Mouse (Mus musculus) liver, postnatal 0 days (tissue): Measurements from ENCODE around the gene Mrps10. TPM values are rescaled to one million over a fixed set of nuclear protein-coding genes. Genes with fewer than 3 reads are reported as not detected.
"Not testable (repeated sequence)": the region's sequence is repeated elsewhere in the genome, so short reads cannot be mapped to it uniquely, and the experiment has no call there.

ENCODE experiments used
- ATAC-seq: fragments of 200-750 bp; cut with Nextera tagmentation; 2 replicates; pipeline ENCODE4 v1.8.0; 2017; ENCODE audit warnings: mild to moderate bottlenecking, moderate library complexity
- DNase-seq: peaks from one replicate; pipeline ENCODE4 v3.0.0-alpha.2; 2016
- H3K27ac ChIP-seq: fragments of 300-500 bp; sonication (generic); 2 replicates; pipeline ENCODE4 v1.5.1; 2014; ENCODE audit warnings: antibody characterized with exemption, moderate library complexity, mild to moderate bottlenecking, low read depth
- H3K27me3 ChIP-seq: fragments of 300-500 bp; sonication (generic); 2 replicates; pipeline ENCODE4 v1.6.1; 2014; ENCODE audit warnings: low read length, control low read depth, mixed read lengths; ENCODE audit not compliant: insufficient read depth
- H3K36me3 ChIP-seq: fragments of 300-500 bp; sonication (generic); replicated peaks from 2 replicates; pipeline ENCODE4 v1.6.1; 2014; ENCODE audit warnings: mild to moderate bottlenecking, control low read depth, low read length, moderate library complexity, mixed read lengths; ENCODE audit not compliant: insufficient read depth
- H3K4me1 ChIP-seq: fragments of 300-500 bp; sonication (generic); 2 replicates; pipeline ENCODE4 v1.6.1; 2014; ENCODE audit warnings: antibody characterized with exemption, mild to moderate bottlenecking, control low read depth; ENCODE audit not compliant: insufficient read depth
- H3K4me2 ChIP-seq: fragments of 300-500 bp; sonication (generic); 2 replicates; pipeline ENCODE4 v1.6.1; 2014; ENCODE audit warnings: low read depth, mild to moderate bottlenecking, low read length, moderate library complexity, mixed read lengths
- H3K4me3 ChIP-seq: fragments of 300-500 bp; sonication (generic); 2 replicates; pipeline ENCODE4 v1.5.1; 2014; ENCODE audit warnings: low read depth, low read length
- H3K9ac ChIP-seq: fragments of 300-500 bp; sonication (generic); replicated peaks from 2 replicates; pipeline ENCODE4 v1.6.1; 2014; ENCODE audit warnings: mild to moderate bottlenecking, moderate library complexity
- H3K9me3 ChIP-seq: fragments of 300-500 bp; sonication (generic); 2 replicates; pipeline ENCODE4 v1.6.1; 2016; ENCODE audit warnings: mild to moderate bottlenecking, control low read depth, low read length, mixed read lengths
- CTCF ChIP-seq: sonication (generic); IDR thresholded peaks from 2 replicates; pipeline ENCODE4 v1.5.1; 2016; ENCODE audit warnings: antibody characterized with exemption, low read depth
- EP300 ChIP-seq: IDR thresholded peaks from 2 replicates; pipeline ENCODE4 v1.6.1; 2016; ENCODE audit warnings: antibody characterized with exemption, low read depth, mild to moderate bottlenecking
- WGBS: fragments of 180-500 bp; shearing (Covaris S2); extraction: QIAGEN DNeasy Blood & Tissue Kit; methylation state at CpG from one replicate; pipeline ENCODE4 v1.1.7; 2014; ENCODE audit not compliant: insufficient replicate concordance; 5-methylcytosine and 5-hydroxymethylcytosine counted together
- polyA plus RNA-seq: library from polyadenylated mRNA; unstranded; fragments of >200 nt; fragmentation: Nextera tagmentation; extraction: Ambion mirVana; gene quantifications from 2 replicates; pipeline ENCODE4 v1.2.1, GENCODE M21; 2015

The Mrps10 gene
- polyA plus RNA-seq, 1 experiment from 2014 or later: 47.5 TPM

DNA sequence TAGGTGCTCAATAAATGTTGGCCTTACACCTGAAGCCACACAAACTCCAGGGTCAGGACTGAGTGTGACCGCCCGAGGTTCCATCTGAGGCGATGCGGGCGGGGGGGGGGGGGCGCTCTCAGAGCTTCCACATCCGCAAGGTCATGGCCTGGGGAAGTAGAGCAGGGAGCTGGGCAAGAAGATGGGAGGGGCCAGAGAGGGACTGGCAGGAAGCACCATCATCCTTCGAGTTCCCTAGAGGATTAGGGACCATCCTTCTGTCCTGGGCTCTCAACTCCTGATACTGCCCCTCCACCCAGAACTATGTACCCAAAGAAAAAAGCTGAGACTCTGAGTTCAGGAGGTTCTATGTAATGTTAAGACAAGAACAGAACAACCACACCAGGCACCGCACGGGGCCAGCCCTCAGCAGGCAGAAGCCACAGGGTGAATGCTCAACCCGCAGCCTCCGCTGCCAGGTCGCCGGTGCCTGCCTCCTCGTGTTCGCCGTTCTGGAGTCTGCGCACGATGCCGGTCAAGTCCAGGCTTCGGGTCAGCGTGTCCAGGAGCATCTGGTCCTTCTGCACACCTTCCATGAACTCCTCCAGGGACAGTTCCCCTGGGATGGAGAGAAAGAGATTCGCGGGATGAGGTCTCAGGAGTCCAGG lies 25.7 kb downstream of the Mrps10 start:
- no peaks in the 10 kb centered on the region for H3K36me3 ChIP-seq
- no peaks in the 10 kb centered on the region; the same call in 1 of the 2 replicates for H3K27me3 ChIP-seq
- TF ChIP-seq EP300: no peak
- no peak for TF ChIP-seq CTCF
- no peak for DNase-seq
- peaks cover 12% of the 10 kb centered on the region for H3K4me1 ChIP-seq
- no peak overlapping the region for H3K27ac ChIP-seq
- WGBS: 11% methylated on average over 24 of the region's 24 CpGs
- H3K9ac ChIP-seq: peak overlapping the region; percentile 5; the same call in 1 of the 2 replicates
- H3K4me2 ChIP-seq: peak overlapping the region; percentile 70
- H3K9me3 ChIP-seq: no peaks in the 10 kb centered on the region
- no peak for ATAC-seq
- peak overlapping the region; percentile 41 for H3K4me3 ChIP-seq

- Histone ChIP-seq H3K4me1 (peaks cover 12% of the 10 kb centered on the region), H3K9ac (peak overlapping the region; percentile 31), H3K4me2 (peak overlapping the region; percentile 70), H3K4me3 (peak overlapping the region; percentile 41), H3K27ac (no peak overlapping the region), H3K36me3 (no peaks in the 10 kb centered on the region), H3K9me3 (no peaks in the 10 kb centered on the region), H3K27me3 (no peaks in the 10 kb centered on the region; the same call in 1 of the 2 replicates)
- no peak for TF ChIP-seq CTCF
- no peak for TF ChIP-seq EP300
- ATAC-seq (peak; percentile 93), DNase-seq (peak; percentile 83)
- WGBS: 1% methylated on average over 17 of the region's 20 CpGs
These were observed 26.8 kb downstream of the Mrps10 start for GRCm38 (mm10) chr17:47395376-47395913.

DNA sequence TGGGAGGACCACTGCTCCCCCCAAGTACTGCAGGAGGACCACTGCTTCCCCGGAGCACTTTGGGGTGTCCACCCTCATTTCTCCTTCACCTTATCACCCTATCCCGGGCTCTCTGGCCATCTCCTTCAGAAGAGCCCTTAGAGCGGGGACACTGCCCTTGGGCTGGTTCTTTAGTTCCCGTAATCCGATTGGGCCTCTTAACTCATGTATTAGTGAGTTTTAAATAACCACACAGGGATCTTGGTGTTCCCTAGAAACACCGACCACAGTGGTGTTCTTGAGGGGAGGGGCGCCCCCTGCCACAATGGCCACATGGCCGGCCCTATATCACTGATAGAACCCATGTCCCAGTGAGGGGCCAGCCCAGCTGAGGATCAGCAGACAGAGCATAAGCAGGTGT lies 30.4 kb downstream of the Mrps10 start:
- Histone ChIP-seq H3K4me3 (no peak overlapping the region), H3K9me3 (no peaks in the 10 kb centered on the region), H3K9ac (no peak overlapping the region), H3K27me3 (no peaks in the 10 kb centered on the region; the same call in 1 of the 2 replicates), H3K36me3 (no peaks in the 10 kb centered on the region), H3K27ac (no peak overlapping the region), H3K4me2 (no peak overlapping the region), H3K4me1 (peaks cover 12% of the 10 kb centered on the region)
- ATAC-seq (no peak), DNase-seq (no peak)
- TF ChIP-seq EP300 (no peak), CTCF (no peak)
- WGBS: 62% methylated on average over 8 of the region's 8 CpGs

DNA sequence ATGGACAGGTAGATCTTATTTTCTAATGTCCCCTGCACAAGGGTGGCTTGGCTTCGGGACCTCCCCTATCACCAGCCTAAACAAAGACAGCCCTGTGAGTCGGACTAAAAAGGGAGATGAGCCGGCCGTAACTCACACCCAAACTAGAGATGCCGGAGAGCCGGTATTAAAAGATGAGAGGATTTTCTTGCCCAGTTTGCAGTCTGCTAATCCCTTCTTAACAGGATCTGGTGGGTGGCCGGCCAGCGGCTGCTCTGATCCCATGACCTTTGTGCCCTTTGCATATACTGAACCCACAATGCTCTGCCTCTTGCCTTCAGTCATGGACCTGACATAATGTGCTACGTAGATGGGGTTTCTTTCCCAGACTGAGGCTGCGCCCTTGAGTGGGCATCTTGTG lies 31.8 kb downstream of the Mrps10 start, which contains the start of gene Guca1a:
Gene Guca1a, minus strand, starts transcription at position 134 of the 400 bp plus-strand sequence.
- TF ChIP-seq EP300 (no peak), CTCF (no peak)
- no peak for ATAC-seq

GRCm38 (mm10) chr17:47407717-47408557 lies 39.2 kb downstream of the Mrps10 start:
- no peaks in the 10 kb centered on the region for H3K36me3 ChIP-seq
- no peak overlapping the region for H3K4me3 ChIP-seq
- no peak overlapping the region for H3K27ac ChIP-seq
- H3K9me3 ChIP-seq: no peaks in the 10 kb centered on the region
- H3K4me2 ChIP-seq: no peak overlapping the region
- 52% methylated on average over 10 of the region's 10 CpGs for WGBS
- no peaks in the 10 kb centered on the region for H3K4me1 ChIP-seq
- no peak for ATAC-seq
- TF ChIP-seq CTCF (peak; percentile 20; the same call in 1 of the 2 replicates), EP300 (no peak)
- H3K9ac ChIP-seq: no peak overlapping the region
- peaks cover 22% of the 10 kb centered on the region for H3K27me3 ChIP-seq
- DNase-seq: no peak

More for the DNA sequence above, 31.8 kb downstream of the Mrps10 start, which contains the start of gene Guca1a:
- Histone ChIP-seq H3K9ac (no peak within 1 kb of the TSS), H3K27me3 (no peaks in the 10 kb centered on the region; the same call in 1 of the 2 replicates), H3K4me3 (no peak within 1 kb of the TSS), H3K9me3 (no peaks in the 10 kb centered on the region), H3K36me3 (no peaks in the 10 kb centered on the region), H3K27ac (no peak within 1 kb of the TSS), H3K4me1 (peaks cover 3% of the 10 kb centered on the region; the same call in 1 of the 2 replicates), H3K4me2 (no peak within 1 kb of the TSS)
- no peak for DNase-seq
- WGBS: 67% methylated on average over 10 of the region's 10 CpGs

DNA sequence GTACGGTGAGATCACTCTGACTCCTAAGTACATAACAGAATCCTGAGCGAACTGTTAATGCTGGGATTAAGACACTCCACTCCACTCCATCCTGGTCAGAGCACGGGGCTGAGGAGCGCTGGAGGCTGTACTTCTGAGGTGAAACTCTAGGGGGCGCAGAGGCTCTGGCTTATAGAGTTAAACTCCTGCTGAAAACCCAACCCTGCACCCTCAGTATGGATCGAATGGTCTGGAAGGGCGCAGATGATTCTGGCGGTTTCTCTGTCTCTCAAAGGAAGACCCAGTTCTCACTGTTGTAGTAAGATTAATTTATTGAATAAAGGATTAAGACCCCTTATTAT lies 39.8 kb downstream of the Mrps10 start:
- TF ChIP-seq EP300 (no peak), CTCF (peak; percentile 86)
- Histone ChIP-seq H3K4me1 (no peaks in the 10 kb centered on the region), H3K9me3 (no peaks in the 10 kb centered on the region), H3K27ac (no peak overlapping the region), H3K4me3 (no peak overlapping the region), H3K27me3 (peaks cover 22% of the 10 kb centered on the region), H3K4me2 (no peak overlapping the region), H3K9ac (no peak overlapping the region), H3K36me3 (no peaks in the 10 kb centered on the region)
- DNase-seq (peak; percentile 77), ATAC-seq (peak; percentile 71)
- 16% methylated on average over 8 of the region's 8 CpGs for whole genome bisulfite sequencing

DNA sequence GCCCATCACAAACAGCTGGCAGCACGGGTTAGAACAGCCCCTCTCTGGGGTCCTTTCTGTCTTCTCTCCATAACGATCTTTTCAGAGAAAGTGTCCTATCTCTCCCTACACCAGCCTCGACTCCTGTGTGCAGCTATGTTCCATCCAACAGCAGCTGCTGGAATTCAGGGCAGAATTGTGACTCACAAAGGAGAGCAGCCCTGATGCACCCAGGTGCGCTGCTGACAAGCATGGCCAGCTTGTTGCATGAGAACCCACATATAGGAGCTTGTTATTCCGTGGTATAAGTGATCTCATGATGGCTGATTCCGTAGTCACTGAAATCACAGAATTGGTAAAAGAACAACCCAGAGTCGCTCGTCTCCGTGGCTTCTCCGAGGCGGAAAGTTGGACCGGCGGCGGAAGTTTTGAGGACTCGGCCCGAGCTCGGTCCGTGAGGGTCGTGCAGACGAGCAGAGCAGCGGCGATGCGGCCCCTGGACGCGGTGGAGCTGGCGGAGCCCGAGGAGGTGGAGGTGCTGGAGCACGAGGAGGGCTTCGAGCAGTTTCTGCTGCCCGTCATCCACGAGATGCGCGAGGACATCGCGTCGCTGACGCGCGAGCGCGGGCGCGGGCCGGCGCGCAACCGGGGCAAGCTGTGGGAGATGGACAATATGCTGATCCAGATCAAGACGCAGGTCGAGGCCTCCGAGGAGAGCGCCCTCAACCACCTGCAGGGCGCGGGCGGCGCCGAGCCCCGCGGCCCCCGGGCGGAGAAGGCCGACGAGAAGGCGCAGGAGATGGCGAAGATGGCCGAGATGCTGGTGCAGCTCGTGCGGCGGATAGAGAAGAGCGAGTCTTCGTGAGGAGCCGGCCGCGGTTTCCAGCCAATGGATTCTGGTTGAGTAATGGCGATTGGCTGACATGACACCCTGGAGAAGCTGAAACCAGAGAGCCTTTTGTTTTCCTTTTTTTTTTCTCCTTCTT lies 41.5 kb downstream of the Mrps10 start:
- H3K27ac ChIP-seq, H3K4me2 ChIP-seq, H3K4me3 ChIP-seq, DNase-seq, H3K4me1 ChIP-seq, ATAC-seq, H3K9me3 ChIP-seq, H3K36me3 ChIP-seq, H3K9ac ChIP-seq: not testable (repeated sequence)
- 4% methylated on average over 72 of the region's 74 CpGs for WGBS
- H3K27me3 ChIP-seq: peaks cover 22% of the 10 kb centered on the region
